Mouse (Mus musculus) C2C12 (cell line): ENCODE measurements around the gene Arhgap31.

Experiments
- CTCF ChIP-seq: IDR thresholded peaks from one replicate; pipeline ENCODE4 v1.5.1; 2011; ENCODE audit not compliant: control insufficient read depth, insufficient read depth, insufficient read length
- MAX ChIP-seq: IDR thresholded peaks from one replicate; pipeline ENCODE4 v1.6.1; 2011; ENCODE audit warnings: mild to moderate bottlenecking, control low read depth

- TF ChIP-seq MAX (no peak), CTCF (no peak)
These were observed 149.6 kb downstream of the Arhgap31 start for GRCm38 (mm10) chr16:38563516-38563915.
